Mouse (Mus musculus) 416B (cell line): Measurements from ENCODE around the gene Thsd7b.
A peak's percentile ranks its signal among the peaks of the same experiment; 100 is the strongest.
"Not testable (repeated sequence)": the region's sequence is repeated elsewhere in the genome, so short reads cannot be mapped to it uniquely, and the experiment has no call there.

ENCODE experiments used
- DNase-seq: peaks from one replicate; pipeline ENCODE4 v3.0.0; 2011; ENCODE audit warnings: low read depth

The Thsd7b gene

GRCm38 (mm10) chr1:129850007-129850564, 577.0 kb downstream of the Thsd7b start:
- DNase-seq, result no peak

GRCm38 (mm10) chr1:129867714-129868113, 594.6 kb downstream of the Thsd7b start:
- no peak for DNase-seq

GRCm38 (mm10) chr1:129874355-129874754, 601.3 kb downstream of the Thsd7b start:
- DNase-seq, result no peak

GRCm38 (mm10) chr1:129887861-129888260, 614.8 kb downstream of the Thsd7b start:
- no peak for DNase-seq

GRCm38 (mm10) chr1:129898121-129898520, 625.0 kb downstream of the Thsd7b start:
- DNase-seq, result no peak

- no peak for DNase-seq
Measured at GRCm38 (mm10) chr1:129915484-129915883, 642.4 kb downstream of the Thsd7b start.

- DNase-seq, result no peak
Measured at GRCm38 (mm10) chr1:129917568-129917967, 644.5 kb downstream of the Thsd7b start.

- peak; percentile 52 for DNase-seq
Measured at GRCm38 (mm10) chr1:129919385-129919784, 646.3 kb downstream of the Thsd7b start.

- no peak for DNase-seq
Measured at GRCm38 (mm10) chr1:129931003-129931402, 657.9 kb downstream of the Thsd7b start.

GRCm38 (mm10) chr1:129943116-129943515, 670.0 kb downstream of the Thsd7b start:
- no peak for DNase-seq

- DNase-seq, result no peak
Measured at GRCm38 (mm10) chr1:129947026-129947425, 673.9 kb downstream of the Thsd7b start.

GRCm38 (mm10) chr1:129955478-129955877, 682.4 kb downstream of the Thsd7b start:
- DNase-seq, result no peak

- DNase-seq, result no peak
Measured at GRCm38 (mm10) chr1:129956625-129957024, 683.5 kb downstream of the Thsd7b start.

- not testable (repeated sequence) for DNase-seq
Measured at GRCm38 (mm10) chr1:129959352-129959751, 686.2 kb downstream of the Thsd7b start.

- DNase-seq, result no peak
Measured at GRCm38 (mm10) chr1:129963166-129963565, 690.1 kb downstream of the Thsd7b start.

- DNase-seq, result not testable (repeated sequence)
Measured at GRCm38 (mm10) chr1:129989247-129989646, 716.1 kb downstream of the Thsd7b start.

- no peak for DNase-seq
Measured at GRCm38 (mm10) chr1:129990821-129991220, 717.7 kb downstream of the Thsd7b start.

- no peak for DNase-seq
Measured at GRCm38 (mm10) chr1:130055012-130055411, 781.9 kb downstream of the Thsd7b start.

GRCm38 (mm10) chr1:130062105-130062504, 789.0 kb downstream of the Thsd7b start:
- no peak for DNase-seq

- DNase-seq, result peak; percentile 28
Measured at GRCm38 (mm10) chr1:130066193-130066959, 793.3 kb downstream of the Thsd7b start.

- DNase-seq, result no peak
Measured at GRCm38 (mm10) chr1:130083788-130084187, 810.7 kb downstream of the Thsd7b start.

GRCm38 (mm10) chr1:130085207-130085606, 812.1 kb downstream of the Thsd7b start:
- DNase-seq, result no peak

GRCm38 (mm10) chr1:130085910-130086309, 812.8 kb downstream of the Thsd7b start:
- no peak for DNase-seq

- no peak for DNase-seq
Measured at GRCm38 (mm10) chr1:130099227-130099626, 826.1 kb downstream of the Thsd7b start.
